Mouse (Mus musculus) small intestine, adult 2 months (tissue): ENCODE results near the gene Dap3.

Experiments
- CTCF ChIP-seq: fragments of 200-500 bp; IDR thresholded peaks from 2 replicates; pipeline ENCODE4 v1.5.1; 2012; ENCODE audit warnings: low read depth, mild to moderate bottlenecking, control low read depth, inconsistent platforms, low read length, moderate library complexity, mixed read lengths; ENCODE audit not compliant: insufficient replicate concordance, insufficient read length; ENCODE audit errors: extremely low read depth
- POLR2A ChIP-seq: fragments of 200-500 bp; IDR thresholded peaks from 2 replicates; pipeline ENCODE4 v1.6.1; 2012; ENCODE audit warnings: low read depth, mild to moderate bottlenecking, control low read depth, inconsistent platforms, low read length, moderate library complexity

DNA sequence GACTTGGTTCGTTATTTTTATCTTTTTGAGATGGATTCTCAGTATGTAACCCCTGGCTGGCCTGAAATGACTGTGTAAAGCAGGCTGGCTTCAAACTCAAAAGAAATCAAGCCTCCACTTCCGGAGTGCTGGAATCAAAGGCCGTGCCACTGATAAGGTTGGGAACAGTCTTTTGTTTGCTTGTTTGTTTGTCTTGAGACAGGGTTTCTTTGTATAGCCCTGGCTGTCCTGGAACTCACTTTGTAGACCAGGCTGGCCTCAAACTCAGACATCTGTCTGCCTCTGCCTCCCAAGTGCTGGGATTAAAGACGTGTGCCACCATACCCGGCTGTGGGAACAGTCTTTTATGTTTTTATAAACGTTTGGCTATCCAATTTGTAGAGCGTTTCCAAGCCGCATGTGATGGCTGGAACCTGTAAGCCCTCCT, 36.6 kb downstream of the Dap3 start:
- TF ChIP-seq CTCF, result no peak
- TF ChIP-seq POLR2A, result no peak
